Mouse (Mus musculus) thymus, adult 2 months (tissue): ENCODE data around the gene Homer2.

Experiments used
- CTCF ChIP-seq: fragments of 200-500 bp; IDR thresholded peaks from 2 replicates; pipeline ENCODE4 v1.5.1; 2012; ENCODE audit warnings: mild to moderate bottlenecking, control low read depth, low read length, moderate library complexity, borderline replicate concordance; ENCODE audit not compliant: control insufficient read depth, poor library complexity, insufficient read depth; ENCODE audit errors: extremely low read depth
- POLR2A ChIP-seq: fragments of 200-500 bp; IDR thresholded peaks from 2 replicates; pipeline ENCODE4 v1.6.1; 2012; ENCODE audit warnings: mild to moderate bottlenecking, low read length, control low read depth, moderate library complexity; ENCODE audit not compliant: control insufficient read depth, poor library complexity, insufficient read depth; ENCODE audit errors: extremely low read depth

GRCm38 (mm10) chr7:81735300-81736048 lies 28.1 kb upstream of the Homer2 start:
- TF ChIP-seq POLR2A (no peak), CTCF (no peak)
